Mouse (Mus musculus) kidney, postnatal 0 days (tissue): ENCODE data around the gene Spryd3. TPM values are rescaled to one million over a fixed set of nuclear protein-coding genes. Genes with fewer than 3 reads are reported as not detected.

ENCODE experiments used
- ATAC-seq: fragments of 200-750 bp; cut with Nextera tagmentation; replicated peaks from 2 replicates; pipeline ENCODE4 v1.8.0; 2017; ENCODE audit warnings: low read depth, moderate number of reproducible peaks, moderate TSS enrichment, moderate library complexity; ENCODE audit not compliant: low FRiP score
- DNase-seq: peaks from one replicate; pipeline ENCODE4 v3.0.0-alpha.2; 2016; ENCODE audit warnings: low spot score
- H3K27ac ChIP-seq: fragments of 300-500 bp; sonication (generic); 2 replicates; pipeline ENCODE4 v1.5.1; 2014; ENCODE audit warnings: mild to moderate bottlenecking
- H3K27me3 ChIP-seq: fragments of 300-500 bp; sonication (generic); 2 replicates; pipeline ENCODE4 v1.6.1; 2014; ENCODE audit warnings: low read length, mixed read lengths; ENCODE audit not compliant: insufficient read depth
- H3K36me3 ChIP-seq: fragments of 300-500 bp; sonication (generic); 2 replicates; pipeline ENCODE4 v1.6.1; 2014; ENCODE audit warnings: low read length, mixed read lengths; ENCODE audit not compliant: insufficient read depth
- H3K4me1 ChIP-seq: fragments of 300-500 bp; sonication (generic); replicated peaks from 2 replicates; pipeline ENCODE4 v1.6.1; 2014; ENCODE audit warnings: antibody characterized with exemption, low read length, mixed read lengths; ENCODE audit not compliant: insufficient read depth
- H3K4me2 ChIP-seq: fragments of 300-500 bp; sonication (generic); 2 replicates; pipeline ENCODE4 v1.6.1; 2014; ENCODE audit warnings: mild to moderate bottlenecking, low read length, moderate library complexity, mixed read lengths
- H3K4me3 ChIP-seq: fragments of 300-500 bp; sonication (generic); replicated peaks from 2 replicates; pipeline ENCODE4 v1.5.1; 2014; ENCODE audit warnings: low read depth, low read length
- H3K9ac ChIP-seq: fragments of 300-500 bp; sonication (generic); 2 replicates; pipeline ENCODE4 v1.6.1; 2014; ENCODE audit warnings: low read depth, low read length
- H3K9me3 ChIP-seq: fragments of 300-500 bp; sonication (generic); replicated peaks from 2 replicates; pipeline ENCODE4 v1.6.1; 2016; ENCODE audit warnings: low read length, inconsistent platforms, mixed read lengths
- CTCF ChIP-seq: IDR thresholded peaks from 2 replicates; pipeline ENCODE4 v1.5.1; 2016; ENCODE audit warnings: antibody characterized with exemption, low read depth, mild to moderate bottlenecking, moderate library complexity
- WGBS: fragments of 180-500 bp; shearing (Covaris S2); extraction: QIAGEN DNeasy Blood & Tissue Kit; methylation state at CpG from one replicate; pipeline ENCODE4 v1.1.7; 2014; 5-methylcytosine and 5-hydroxymethylcytosine counted together
- polyA plus RNA-seq: library from polyadenylated mRNA; unstranded; fragments of >200 nt; fragmentation: Nextera tagmentation; extraction: Ambion mirVana; gene quantifications from 2 replicates; pipeline ENCODE4 v1.2.1, GENCODE M21; 2015

Gene Spryd3
- polyA plus RNA-seq, 1 experiment from 2014 or later = 14.3 TPM

- no peak for TF ChIP-seq CTCF
- Histone ChIP-seq H3K4me3 (no peak overlapping the region), H3K4me2 (no peak overlapping the region), H3K27ac (no peak overlapping the region), H3K9ac (no peak overlapping the region), H3K9me3 (no peaks in the 10 kb centered on the region), H3K4me1 (no peaks in the 10 kb centered on the region), H3K36me3 (peaks cover 68% of the 10 kb centered on the region), H3K27me3 (no peaks in the 10 kb centered on the region)
- no peak for DNase-seq
- 75% methylated on average over 11 of the region's 11 CpGs for WGBS
- ATAC-seq = no peak
These were observed 19.1 kb downstream of the Spryd3 start for GRCm38 (mm10) chr15:102116753-102117415.

- DNase-seq (no peak), ATAC-seq (no peak)
- H3K27me3 ChIP-seq = no peaks in the 10 kb centered on the region
- H3K9me3 ChIP-seq = no peaks in the 10 kb centered on the region
- H3K36me3 ChIP-seq = peaks cover 76% of the 10 kb centered on the region
- H3K9ac ChIP-seq = no peak overlapping the region
- H3K4me1 ChIP-seq = no peaks in the 10 kb centered on the region; the same call in 1 of the 2 replicates
- no peak for TF ChIP-seq CTCF
- no peak overlapping the region for H3K4me2 ChIP-seq
- no peak overlapping the region for H3K4me3 ChIP-seq
- 75% methylated on average over 9 of the region's 9 CpGs for WGBS
- no peak overlapping the region for H3K27ac ChIP-seq
These were observed 20.3 kb downstream of the Spryd3 start for GRCm38 (mm10) chr15:102115731-102116231.

GRCm38 (mm10) chr15:102114651-102115260 is 21.3 kb downstream of the Spryd3 start:
- no peak overlapping the region for H3K4me3 ChIP-seq
- 81% methylated on average over 7 of the region's 7 CpGs for WGBS
- H3K4me2 ChIP-seq = no peak overlapping the region
- ATAC-seq (no peak), DNase-seq (no peak)
- no peak for TF ChIP-seq CTCF
- H3K9ac ChIP-seq = no peak overlapping the region
- no peaks in the 10 kb centered on the region; the same call in none of the 2 replicates for H3K4me1 ChIP-seq
- no peak overlapping the region for H3K27ac ChIP-seq
- peaks cover 82% of the 10 kb centered on the region for H3K36me3 ChIP-seq
- no peaks in the 10 kb centered on the region for H3K27me3 ChIP-seq
- no peaks in the 10 kb centered on the region for H3K9me3 ChIP-seq

GRCm38 (mm10) chr15:102113674-102114073 is 22.4 kb downstream of the Spryd3 start:
- DNase-seq = no peak
- H3K4me2 ChIP-seq = no peak overlapping the region
- H3K27ac ChIP-seq = no peak overlapping the region
- peaks cover 91% of the 10 kb centered on the region for H3K36me3 ChIP-seq
- H3K4me1 ChIP-seq = peaks cover 2% of the 10 kb centered on the region
- no peak for TF ChIP-seq CTCF
- H3K9ac ChIP-seq = no peak overlapping the region
- no peak overlapping the region for H3K4me3 ChIP-seq
- ATAC-seq = no peak
- no peaks in the 10 kb centered on the region for H3K9me3 ChIP-seq
- WGBS = 71% methylated on average over 4 of the region's 4 CpGs
- no peaks in the 10 kb centered on the region for H3K27me3 ChIP-seq

GRCm38 (mm10) chr15:102112827-102113226 is 23.2 kb downstream of the Spryd3 start:
- H3K4me2 ChIP-seq = no peak overlapping the region
- H3K27ac ChIP-seq = no peak overlapping the region
- WGBS = 82% methylated on average over 8 of the region's 8 CpGs
- ATAC-seq (no peak), DNase-seq (no peak)
- H3K27me3 ChIP-seq = no peaks in the 10 kb centered on the region
- H3K4me3 ChIP-seq = no peak overlapping the region
- no peak for TF ChIP-seq CTCF
- peaks cover 5% of the 10 kb centered on the region for H3K4me1 ChIP-seq
- no peaks in the 10 kb centered on the region for H3K9me3 ChIP-seq
- peaks cover 90% of the 10 kb centered on the region for H3K36me3 ChIP-seq
- no peak overlapping the region for H3K9ac ChIP-seq

- Histone ChIP-seq H3K27me3 (no peaks in the 10 kb centered on the region), H3K4me3 (no peak overlapping the region), H3K27ac (no peak overlapping the region), H3K9ac (no peak overlapping the region), H3K4me1 (peaks cover 7% of the 10 kb centered on the region), H3K36me3 (peaks cover 89% of the 10 kb centered on the region), H3K9me3 (no peaks in the 10 kb centered on the region), H3K4me2 (no peak overlapping the region)
- 92% methylated on average over 6 of the region's 6 CpGs for WGBS
- ATAC-seq (no peak), DNase-seq (no peak)
- no peak for TF ChIP-seq CTCF
These were observed 23.9 kb downstream of the Spryd3 start for GRCm38 (mm10) chr15:102112181-102112580.
